38 mouse cellular contexts compared by ENCODE assay signal in the genomic region with DNA sequence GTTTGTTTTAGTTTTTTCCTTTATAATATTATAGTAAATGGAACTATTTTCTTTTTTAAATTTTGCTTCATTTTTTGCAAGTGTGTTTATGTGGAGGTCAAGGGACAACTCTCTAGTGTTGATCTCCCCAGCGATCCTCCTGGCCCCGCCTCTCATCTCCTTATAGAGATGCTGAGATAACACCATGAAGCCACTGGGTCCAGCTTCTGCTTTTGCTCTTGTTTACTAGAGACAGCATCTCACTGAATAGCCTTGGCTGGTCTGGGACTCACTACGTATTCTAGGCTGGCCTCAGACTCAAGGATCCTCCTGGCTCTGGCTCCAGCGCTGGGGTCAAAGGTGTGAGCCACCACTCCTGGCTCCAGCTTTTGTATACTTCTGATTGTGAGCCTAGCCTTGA. TPM values are rescaled to one million over a fixed set of nuclear protein-coding genes. Genes with fewer than 3 reads are reported as not detected.
"Had no signal": no experiment of that assay in that cellular context is flagged by ENCODE, and none has a peak within 500 bp of the region (broad histone marks: within the 10 kb centered on the region; RNA-seq: fewer than 3 reads in every experiment).

No protein-coding gene starts in this region.

- H3K9me3 ChIP-seq: heart, embryonic 13.5 days; heart, embryonic 15.5 days; hindbrain, embryonic 10.5 days; hindbrain, embryonic 13.5 days; hindbrain, embryonic 15.5 days; kidney, embryonic 15.5 days; limb, embryonic 13.5 days; limb, embryonic 15.5 days; liver, embryonic 12.5 days had no signal

- H3K27ac ChIP-seq: gastrocnemius, adult 2 months; heart, adult 2 months; heart, embryonic 13.5 days; heart, embryonic 15.5 days; hindbrain, embryonic 10.5 days; hindbrain, embryonic 13.5 days; hindbrain, embryonic 15.5 days; hindbrain, postnatal 0 days; kidney, embryonic 15.5 days; kidney, postnatal 0 days; limb, embryonic 13.5 days; limb, embryonic 15.5 days; liver, embryonic 12.5 days; liver, embryonic 14.5 days had no signal

- H3K27me3 ChIP-seq: heart, embryonic 13.5 days; heart, embryonic 15.5 days; hindbrain, embryonic 13.5 days; hindbrain, embryonic 15.5 days; limb, embryonic 13.5 days; limb, embryonic 15.5 days; liver, embryonic 12.5 days had no signal

- H3K4me2 ChIP-seq: heart, embryonic 11.5 days; heart, embryonic 13.5 days; heart, embryonic 15.5 days; hindbrain, embryonic 13.5 days; hindbrain, embryonic 15.5 days; kidney, embryonic 15.5 days; limb, embryonic 13.5 days; limb, embryonic 15.5 days; liver, embryonic 12.5 days had no signal

- DNase-seq: gastrocnemius, adult 2 months; gastrocnemius, postnatal 10 days; gastrocnemius, postnatal 25 days; heart, adult 2 months; heart, postnatal 14 days; heart, postnatal 4 days; kidney, adult 11 months; kidney, adult 2 months; kidney, adult 9 months; kidney, postnatal 14 days; kidney, postnatal 36 days; layer of hippocampus, adult 9-11 months; layer of hippocampus, postnatal 36 days; left cerebral cortex, postnatal 4 days had no signal

- H3K9ac ChIP-seq: heart, embryonic 13.5 days; heart, embryonic 15.5 days; hindbrain, embryonic 13.5 days; hindbrain, embryonic 15.5 days; kidney, embryonic 15.5 days; limb, embryonic 13.5 days; limb, embryonic 15.5 days; liver, embryonic 12.5 days; liver, embryonic 14.5 days had no signal

- H3K36me3 ChIP-seq: heart, embryonic 13.5 days; heart, embryonic 15.5 days; hindbrain, embryonic 10.5 days; hindbrain, embryonic 13.5 days; hindbrain, embryonic 15.5 days; kidney, embryonic 15.5 days; limb, embryonic 13.5 days; limb, embryonic 15.5 days had no signal

- H3K4me1 ChIP-seq: hindbrain, embryonic 10.5 days; hindbrain, embryonic 13.5 days; hindbrain, embryonic 15.5 days; liver, embryonic 12.5 days had no signal

- ATAC-seq: hindbrain, postnatal 0 days; intestine, embryonic 16.5 days; liver, embryonic 12.5 days had no signal

- H3K4me3 ChIP-seq: gastrocnemius, adult 2 months; heart, adult 2 months; heart, embryonic 13.5 days; heart, embryonic 15.5 days; hindbrain, embryonic 10.5 days; hindbrain, embryonic 13.5 days; hindbrain, embryonic 15.5 days; kidney, embryonic 15.5 days; limb, embryonic 13.5 days; limb, embryonic 15.5 days; liver, embryonic 12.5 days had no signal

RNA-seq across cellular contexts. Expression of a gene that starts 16.1 kb away (rescaled TPM):
- total RNA-seq: gastrocnemius, adult 2 months; gastrocnemius, postnatal 25 days; gastrocnemius, postnatal 4 days; granulocyte monocyte progenitor cell, adult 5-6 weeks; heart, adult 2 months; heart, postnatal 14 days; hindbrain, postnatal 0 days; layer of hippocampus, adult 18-20 months; layer of hippocampus, adult 8-10 months; layer of hippocampus, postnatal 14 days; layer of hippocampus, postnatal 36 days; left cerebral cortex, adult 18-20 months; left cerebral cortex, adult 8-10 months; left cerebral cortex, postnatal 10 days; left cerebral cortex, postnatal 25 days; left cerebral cortex, postnatal 4 days had no signal
- polyA plus RNA-seq: hindbrain, embryonic 10.5 days; hindbrain, embryonic 13.5 days; hindbrain, embryonic 15.5 days; hindbrain, postnatal 0 days; limb, embryonic 11.5 days; limb, embryonic 13.5 days had no signal

RNA-seq across cellular contexts. Expression of a gene that starts 22.1 kb away (rescaled TPM):
- total RNA-seq: heart, adult 2 months; hindbrain, postnatal 0 days; layer of hippocampus, postnatal 36 days had no signal

RNA-seq across cellular contexts. Expression of a gene that starts 24.1 kb away (rescaled TPM):
- polyA plus RNA-seq: heart, embryonic 13.5 days; intestine, embryonic 16.5 days; kidney, embryonic 15.5 days had no signal
